Mouse (Mus musculus) CH12.LX (cell line): ENCODE measurements around the gene Tmem219. TPM values are rescaled to one million over a fixed set of nuclear protein-coding genes. Genes with fewer than 3 reads are reported as not detected.
"Not testable (repeated sequence)": the region's sequence is repeated elsewhere in the genome, so short reads cannot be mapped to it uniquely, and the experiment has no call there.

Source experiments
- DNase-seq: peaks from one replicate; pipeline ENCODE4 v3.0.0-alpha.2; 2013; ENCODE audit errors: extremely low read depth
- H3K27ac ChIP-seq: 2 replicates; pipeline ENCODE4 v1.5.1; 2012; ENCODE audit warnings: low read depth, mild to moderate bottlenecking, control low read depth, moderate library complexity; ENCODE audit not compliant: insufficient read depth
- H3K27me3 ChIP-seq: replicated peaks from 2 replicates; pipeline ENCODE3; 2012; ENCODE audit warnings: inconsistent platforms
- H3K36me3 ChIP-seq, 2 experiments: replicated peaks in 1 of 2; 2 replicates each; pipeline versions ENCODE3 to v1.6.1; 2012; ENCODE audit warnings: inconsistent platforms in 1 of 2, low read length in 1 of 2, mild to moderate bottlenecking in 1 of 2, mixed read lengths in 1 of 2, moderate library complexity in 1 of 2; ENCODE audit not compliant: control insufficient read depth in 1 of 2, insufficient read depth in 1 of 2
- H3K4me1 ChIP-seq, 2 experiments: 2 replicates each; pipeline ENCODE4 v1.6.1; 2012; ENCODE audit warnings: inconsistent platforms in 1 of 2, moderate library complexity in 1 of 2; ENCODE audit not compliant: insufficient read depth in 2 of 2, control insufficient read depth in 1 of 2
- H3K4me2 ChIP-seq: 2 replicates; pipeline ENCODE4 v1.6.1; 2012; ENCODE audit warnings: low read depth, mild to moderate bottlenecking, control low read depth; ENCODE audit not compliant: poor library complexity, insufficient read depth, severe bottlenecking
- H3K4me3 ChIP-seq, 3 experiments: fragments of 150-350 bp in 1 of 3; sonication (generic) in 1 of 3; replicated peaks in 1 of 3; 2 replicates each; pipeline versions ENCODE3 to v1.5.1; 2011 to 2012; ENCODE audit warnings: low read depth in 2 of 3, low read length in 2 of 3, mild to moderate bottlenecking in 2 of 3, moderate library complexity in 2 of 3, control low read depth in 1 of 3, improper control_type of control experiment in 1 of 3, inconsistent platforms in 1 of 3, mixed read lengths in 1 of 3; ENCODE audit not compliant: poor library complexity in 1 of 3
- H3K79me2 ChIP-seq: replicated peaks from 2 replicates; pipeline ENCODE4 v1.6.1; 2012; ENCODE audit warnings: mild to moderate bottlenecking, moderate library complexity; ENCODE audit not compliant: control insufficient read depth, poor library complexity, insufficient read depth, severe bottlenecking; ENCODE audit errors: extremely low read depth
- H3K9ac ChIP-seq: 2 replicates; pipeline ENCODE4 v1.6.1; 2012; ENCODE audit warnings: low read depth, mild to moderate bottlenecking, control low read depth, moderate library complexity; ENCODE audit not compliant: insufficient read depth
- H3K9me3 ChIP-seq: replicated peaks from 2 replicates; pipeline ENCODE3; 2012; ENCODE audit warnings: low read length, inconsistent platforms, mixed read lengths
- BHLHE40 ChIP-seq: IDR thresholded peaks from 2 replicates; pipeline ENCODE4 v1.6.1; 2011; ENCODE audit warnings: mild to moderate bottlenecking, low read depth, low read length, improper control_type of control experiment
- CHD1 ChIP-seq: IDR thresholded peaks from 2 replicates; pipeline ENCODE4 v1.6.1; 2012; ENCODE audit warnings: low read depth, low read length, improper control_type of control experiment, inconsistent platforms
- IRF4 ChIP-seq: IDR thresholded peaks from 2 replicates; pipeline ENCODE4 v1.6.1; 2014; ENCODE audit warnings: low read depth, mild to moderate bottlenecking, inconsistent platforms, low read length, improper control_type of control experiment
- MAFK ChIP-seq: IDR thresholded peaks from 2 replicates; pipeline ENCODE4 v1.6.1; 2011; ENCODE audit warnings: low read length, improper control_type of control experiment; ENCODE audit not compliant: insufficient replicate concordance
- MAX ChIP-seq: IDR thresholded peaks from 2 replicates; pipeline ENCODE4 v1.6.1; 2011; ENCODE audit warnings: low read length, improper control_type of control experiment
- MAZ ChIP-seq: IDR thresholded peaks from 2 replicates; pipeline ENCODE4 v1.6.1; 2012; ENCODE audit warnings: low read depth, mild to moderate bottlenecking, inconsistent platforms, low read length, improper control_type of control experiment, moderate library complexity
- MXI1 ChIP-seq: IDR thresholded peaks from 2 replicates; pipeline ENCODE4 v1.6.1; 2011; ENCODE audit warnings: mild to moderate bottlenecking, low read depth, low read length, improper control_type of control experiment
- NRF1 ChIP-seq: IDR thresholded peaks from 2 replicates; pipeline ENCODE4 v1.6.1; 2014; ENCODE audit warnings: low read depth, mild to moderate bottlenecking, inconsistent platforms, low read length, improper control_type of control experiment, moderate library complexity
- PAX5 ChIP-seq: IDR thresholded peaks from 2 replicates; pipeline ENCODE4 v1.6.1; 2012; ENCODE audit warnings: low read length, inconsistent platforms, mixed read lengths
- dilution Hi-C: fragments of 300-500 bp; cut with MboI; formaldehyde crosslinking; loops from 2 replicates; pipeline ENCODE4 v1.14.3; 2020; ENCODE audit warnings: low sequenced_read_pairs; ENCODE audit not compliant: extremely low pct_unique_long_range_greater_than_20kb, extremely low pct_ligation_motif_present
- in situ Hi-C: fragments of 300-500 bp; cut with MboI; formaldehyde crosslinking; loops from 3 replicates; pipeline ENCODE4 v1.14.3; 2019; ENCODE audit warnings: low sequenced_read_pairs, low pct_ligation_motif_present, low pct_unique_long_range_greater_than_20kb, mixed read lengths
- polyA plus RNA-seq: library from polyadenylated mRNA; unstranded; fragments of >175 nt; gene quantifications from 2 replicates; pipeline ENCODE4 v1.2.1, GENCODE M21; 2012; ENCODE audit warnings: low read depth; ENCODE audit not compliant: insufficient read length
- total RNA-seq, 2 experiments: library from RNA; depleted of rRNA; stranded (reverse); fragments of 300-350 nt in 1 of 2; fragments of >200 nt in 1 of 2; gene quantifications; 2 replicates each; pipeline ENCODE4 v1.2.3; 2012 to 2014

Tmem219 gene
- total and polyA plus RNA-seq, 3 experiments, result 33.4 to 43.2 (median 37.4) TPM

DNA sequence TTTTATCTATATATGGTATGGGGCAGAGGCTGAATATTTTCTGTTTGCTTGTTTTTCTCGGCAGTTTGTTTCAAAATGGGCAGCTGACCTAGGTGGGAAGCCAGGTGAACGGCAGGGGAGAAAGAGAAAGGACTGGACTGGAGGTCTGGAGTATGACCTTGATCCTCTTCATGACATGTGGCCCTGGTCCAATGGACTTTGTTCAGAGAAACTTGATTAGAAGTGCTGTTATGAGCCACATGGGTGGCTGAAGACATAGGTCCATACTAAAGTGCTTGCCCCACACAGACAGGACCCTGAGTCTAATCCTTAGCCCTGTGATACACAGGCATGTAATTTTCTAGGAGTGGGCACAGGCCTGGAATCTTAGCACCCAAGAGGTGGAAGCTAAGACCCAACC lies 1.2 kb downstream of the Tmem219 start:
- Histone ChIP-seq H3K27ac (no peak overlapping the region), H3K36me3 (no peaks in the 10 kb centered on the region), H3K4me3 (no peak overlapping the region), H3K27me3 (no peaks in the 10 kb centered on the region), H3K9me3 (no peaks in the 10 kb centered on the region), H3K4me1 (peaks cover 0 to 4% of the 10 kb centered on the region in 2 experiments; a peak in 1 of 4 replicates), H3K9ac (no peak overlapping the region), H3K79me2 (no peaks in the 10 kb centered on the region), H3K4me2 (no peak overlapping the region)
- no peak for DNase-seq
- dilution Hi-C loops, result no loop called here
- no peak for TF ChIP-seq IRF4
- no peak for TF ChIP-seq MAX
- TF ChIP-seq MXI1, result no peak
- no peak for TF ChIP-seq PAX5
- no peak for TF ChIP-seq CHD1
- TF ChIP-seq MAZ, result no peak
- TF ChIP-seq NRF1, result no peak
- in situ Hi-C loops, result no loop called here

DNA sequence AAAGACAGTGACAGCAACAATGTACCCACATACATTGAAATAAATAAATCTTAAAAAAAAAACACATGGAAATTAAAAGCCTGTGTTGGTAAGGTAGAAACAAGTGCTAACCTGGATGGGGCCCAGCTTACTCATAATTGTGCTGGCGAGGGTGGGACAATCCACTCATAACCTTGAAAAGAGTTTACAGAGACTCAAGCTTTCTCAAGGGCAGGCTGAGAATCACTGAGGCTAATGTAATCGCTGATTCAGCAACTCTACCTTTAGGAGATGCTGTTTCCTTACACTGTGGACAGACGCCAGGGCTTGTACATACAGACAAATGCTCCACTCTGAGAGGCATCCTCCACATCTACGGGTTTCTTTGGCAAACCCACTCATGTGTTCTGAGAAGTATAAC lies 2.7 kb downstream of the Tmem219 start:
- Histone ChIP-seq H3K4me3 (no peak overlapping the region), H3K27ac (no peak overlapping the region), H3K4me2 (no peak overlapping the region), H3K9me3 (no peaks in the 10 kb centered on the region), H3K36me3 (no peaks in the 10 kb centered on the region), H3K4me1 (no peaks in the 10 kb centered on the region), H3K79me2 (no peaks in the 10 kb centered on the region), H3K27me3 (no peaks in the 10 kb centered on the region), H3K9ac (no peak overlapping the region)
- dilution Hi-C loops (no loop called here), in situ Hi-C loops (no loop called here)
- DNase-seq, result no peak
- TF ChIP-seq MAFK (peak; percentile 86), BHLHE40 (no peak)

DNA sequence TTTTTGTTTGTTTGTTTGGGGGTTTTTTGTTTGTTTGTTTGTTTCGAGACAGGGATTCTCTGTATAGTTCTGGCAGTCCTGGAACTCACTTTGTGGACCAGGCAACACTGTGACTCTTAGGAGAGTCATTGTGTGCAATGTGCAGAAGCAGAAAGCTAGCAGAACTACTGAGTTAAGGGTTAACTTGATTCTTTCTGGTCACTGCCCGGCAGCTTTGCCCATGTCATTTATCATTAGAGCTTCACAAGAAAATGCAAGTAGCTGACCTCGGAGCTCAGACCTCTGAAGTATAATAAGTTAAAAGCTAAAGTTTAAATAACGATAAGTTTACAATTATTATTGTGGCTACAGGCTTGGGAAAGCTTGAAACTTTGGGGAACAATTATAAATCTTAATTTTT lies 4.4 kb downstream of the Tmem219 start:
- H3K4me2 ChIP-seq, DNase-seq, H3K9me3 ChIP-seq, H3K36me3 ChIP-seq, H3K4me3 ChIP-seq, H3K9ac ChIP-seq, H3K27me3 ChIP-seq, H3K27ac ChIP-seq, in situ Hi-C loops, dilution Hi-C loops, H3K4me1 ChIP-seq, H3K79me2 ChIP-seq: not testable (repeated sequence)
